Mouse (Mus musculus) midbrain, embryonic 11.5 days (tissue): ENCODE data around the gene Trio. TPM values are rescaled to one million over a fixed set of nuclear protein-coding genes. Genes with fewer than 3 reads are reported as not detected.

Source experiments
- ATAC-seq: fragments of 200-750 bp; cut with Nextera tagmentation; 2 replicates; pipeline ENCODE4 v1.8.0; 2017; ENCODE audit warnings: moderate TSS enrichment, moderate library complexity; ENCODE audit not compliant: low FRiP score
- DNase-seq: peaks from one replicate; pipeline ENCODE4 v3.0.0; 2015; ENCODE audit warnings: low spot score; ENCODE audit errors: missing footprints
- H3K27ac ChIP-seq: fragments of 300-500 bp; sonication (generic); 2 replicates; pipeline ENCODE4 v1.5.1; 2014; ENCODE audit warnings: low read depth, low read length
- H3K27me3 ChIP-seq: fragments of 300-500 bp; sonication (generic); 2 replicates; pipeline ENCODE4 v1.6.1; 2014; ENCODE audit warnings: mild to moderate bottlenecking, low read length, moderate library complexity, mixed read lengths; ENCODE audit not compliant: control insufficient read depth, insufficient read depth
- H3K36me3 ChIP-seq: fragments of 300-500 bp; sonication (generic); 2 replicates; pipeline ENCODE4 v1.6.1; 2014; ENCODE audit warnings: mild to moderate bottlenecking, low read length, moderate library complexity, mixed read lengths; ENCODE audit not compliant: control insufficient read depth, insufficient read depth
- H3K4me1 ChIP-seq: fragments of 300-500 bp; sonication (generic); 2 replicates; pipeline ENCODE4 v1.6.1; 2014; ENCODE audit warnings: low read length; ENCODE audit not compliant: control insufficient read depth, insufficient read depth
- H3K4me2 ChIP-seq: fragments of 300-500 bp; sonication (generic); 2 replicates; pipeline ENCODE4 v1.6.1; 2014; ENCODE audit warnings: mild to moderate bottlenecking, moderate library complexity
- H3K4me3 ChIP-seq: fragments of 300-500 bp; sonication (generic); 2 replicates; pipeline ENCODE4 v1.5.1; 2014; ENCODE audit warnings: low read depth, low read length
- H3K9ac ChIP-seq: fragments of 300-500 bp; sonication (generic); 2 replicates; pipeline ENCODE4 v1.6.1; 2014; ENCODE audit warnings: low read length
- H3K9me3 ChIP-seq: fragments of 300-500 bp; sonication (generic); 2 replicates; pipeline ENCODE4 v1.6.1; 2016; ENCODE audit warnings: low read length; ENCODE audit not compliant: control insufficient read depth
- WGBS: fragments of 180-500 bp; shearing (Covaris S2); extraction: QIAGEN DNeasy Blood & Tissue Kit; methylation state at CpG from one replicate; pipeline ENCODE4 v1.1.7; 2014; 5-methylcytosine and 5-hydroxymethylcytosine counted together
- polyA plus RNA-seq: library from polyadenylated mRNA; unstranded; fragments of >200 nt; fragmentation: Nextera tagmentation; extraction: Ambion mirVana; gene quantifications from 2 replicates; pipeline ENCODE4 v1.2.1, GENCODE M21; 2014

Gene Trio
- polyA plus RNA-seq, 1 experiment from 2014 or later: 32.5 TPM

GRCm38 (mm10) chr15:27789325-27789724, 236.3 kb downstream of the Trio start:
- 76% methylated on average over 3 of the region's 3 CpGs for WGBS

GRCm38 (mm10) chr15:27788122-27788759, 237.4 kb downstream of the Trio start:
- Histone ChIP-seq H3K4me2 (no peak overlapping the region; the same call in 1 of the 2 replicates), H3K4me3 (peak overlapping the region; percentile 4), H3K27ac (peak overlapping the region; percentile 52), H3K9me3 (no peaks in the 10 kb centered on the region), H3K9ac (peak overlapping the region; percentile 20), H3K4me1 (peaks cover 31% of the 10 kb centered on the region), H3K27me3 (no peaks in the 10 kb centered on the region), H3K36me3 (no peaks in the 10 kb centered on the region)
- WGBS: 44% methylated on average over 17 of the region's 17 CpGs
- peak; percentile 65 for ATAC-seq
- DNase-seq: peak; percentile 87

More at GRCm38 (mm10) chr15:27789325-27789724, 236.3 kb downstream of the Trio start:
- ATAC-seq (no peak), DNase-seq (no peak)
- Histone ChIP-seq H3K4me1 (peaks cover 20% of the 10 kb centered on the region), H3K9me3 (no peaks in the 10 kb centered on the region), H3K27ac (no peak overlapping the region), H3K36me3 (no peaks in the 10 kb centered on the region), H3K27me3 (no peaks in the 10 kb centered on the region), H3K4me3 (no peak overlapping the region), H3K4me2 (no peak overlapping the region), H3K9ac (no peak overlapping the region)

GRCm38 (mm10) chr15:27787151-27787550, 238.5 kb downstream of the Trio start:
- no peak overlapping the region for H3K27ac ChIP-seq
- no peaks in the 10 kb centered on the region for H3K9me3 ChIP-seq
- H3K4me3 ChIP-seq: no peak overlapping the region
- no peaks in the 10 kb centered on the region for H3K27me3 ChIP-seq
- no peak for ATAC-seq
- H3K9ac ChIP-seq: no peak overlapping the region
- H3K4me1 ChIP-seq: peaks cover 41% of the 10 kb centered on the region
- DNase-seq: no peak
- no peaks in the 10 kb centered on the region for H3K36me3 ChIP-seq
- WGBS: 84% methylated on average over 4 of the region's 4 CpGs
- 0 out of 2 replicates have a peak overlapping the region, but pooled peaks have one; percentile 15 for H3K4me2 ChIP-seq

- no peaks in the 10 kb centered on the region for H3K27me3 ChIP-seq
- no peak overlapping the region for H3K27ac ChIP-seq
- no peaks in the 10 kb centered on the region for H3K36me3 ChIP-seq
- no peak for DNase-seq
- H3K4me2 ChIP-seq: no peak overlapping the region
- no peak overlapping the region for H3K4me3 ChIP-seq
- no peak for ATAC-seq
- peaks cover 40% of the 10 kb centered on the region for H3K4me1 ChIP-seq
- H3K9me3 ChIP-seq: no peaks in the 10 kb centered on the region
- no peak overlapping the region for H3K9ac ChIP-seq
- 64% methylated on average over 11 of the region's 11 CpGs for WGBS
These were observed 239.2 kb downstream of the Trio start for GRCm38 (mm10) chr15:27786418-27786817.

- H3K27ac ChIP-seq: no peak overlapping the region; the same call in 1 of the 2 replicates
- ATAC-seq (no peak), DNase-seq (no peak)
- H3K4me3 ChIP-seq: no peak overlapping the region
- H3K9ac ChIP-seq: no peak overlapping the region
- H3K9me3 ChIP-seq: no peaks in the 10 kb centered on the region
- no peak overlapping the region for H3K4me2 ChIP-seq
- 78% methylated on average over 12 of the region's 12 CpGs for WGBS
- no peaks in the 10 kb centered on the region for H3K27me3 ChIP-seq
- H3K36me3 ChIP-seq: no peaks in the 10 kb centered on the region
- peaks cover 43% of the 10 kb centered on the region for H3K4me1 ChIP-seq
These were observed 240.2 kb downstream of the Trio start for GRCm38 (mm10) chr15:27785280-27786001.

GRCm38 (mm10) chr15:27784126-27784563, 241.5 kb downstream of the Trio start:
- ATAC-seq (peak; percentile 15), DNase-seq (peak; percentile 87)
- H3K27me3 ChIP-seq: no peaks in the 10 kb centered on the region
- 61% methylated on average over 10 of the region's 10 CpGs for WGBS
- peaks cover 55% of the 10 kb centered on the region for H3K4me1 ChIP-seq
- no peaks in the 10 kb centered on the region for H3K36me3 ChIP-seq
- H3K4me3 ChIP-seq: no peak overlapping the region
- no peaks in the 10 kb centered on the region for H3K9me3 ChIP-seq
- H3K9ac ChIP-seq: no peak overlapping the region
- H3K4me2 ChIP-seq: no peak overlapping the region
- H3K27ac ChIP-seq: peak overlapping the region; percentile 49

- H3K9ac ChIP-seq: peak overlapping the region; percentile 39
- no peaks in the 10 kb centered on the region for H3K27me3 ChIP-seq
- H3K4me1 ChIP-seq: peaks cover 59% of the 10 kb centered on the region
- 30% methylated on average over 12 of the region's 12 CpGs for WGBS
- peak; percentile 92 for DNase-seq
- H3K4me2 ChIP-seq: no peak overlapping the region
- ATAC-seq: peak; percentile 40; the same call in 1 of the 2 replicates
- H3K9me3 ChIP-seq: no peaks in the 10 kb centered on the region
- H3K4me3 ChIP-seq: no peak overlapping the region
- H3K27ac ChIP-seq: peak overlapping the region; percentile 49
- no peaks in the 10 kb centered on the region for H3K36me3 ChIP-seq
These were observed 242.0 kb downstream of the Trio start for GRCm38 (mm10) chr15:27783541-27784125.

- peak overlapping the region; percentile 49 for H3K27ac ChIP-seq
- no peak overlapping the region for H3K4me2 ChIP-seq
- WGBS: 44% methylated on average over 8 of the region's 8 CpGs
- peaks cover 58% of the 10 kb centered on the region for H3K4me1 ChIP-seq
- no peaks in the 10 kb centered on the region for H3K9me3 ChIP-seq
- no peak for ATAC-seq
- peak overlapping the region; percentile 39 for H3K9ac ChIP-seq
- DNase-seq: no peak
- H3K36me3 ChIP-seq: no peaks in the 10 kb centered on the region
- no peaks in the 10 kb centered on the region for H3K27me3 ChIP-seq
- no peak overlapping the region for H3K4me3 ChIP-seq
These were observed 242.6 kb downstream of the Trio start for GRCm38 (mm10) chr15:27783092-27783491.
